Mouse (Mus musculus): ENCODE measurements around the gene Cant1.

DNA sequence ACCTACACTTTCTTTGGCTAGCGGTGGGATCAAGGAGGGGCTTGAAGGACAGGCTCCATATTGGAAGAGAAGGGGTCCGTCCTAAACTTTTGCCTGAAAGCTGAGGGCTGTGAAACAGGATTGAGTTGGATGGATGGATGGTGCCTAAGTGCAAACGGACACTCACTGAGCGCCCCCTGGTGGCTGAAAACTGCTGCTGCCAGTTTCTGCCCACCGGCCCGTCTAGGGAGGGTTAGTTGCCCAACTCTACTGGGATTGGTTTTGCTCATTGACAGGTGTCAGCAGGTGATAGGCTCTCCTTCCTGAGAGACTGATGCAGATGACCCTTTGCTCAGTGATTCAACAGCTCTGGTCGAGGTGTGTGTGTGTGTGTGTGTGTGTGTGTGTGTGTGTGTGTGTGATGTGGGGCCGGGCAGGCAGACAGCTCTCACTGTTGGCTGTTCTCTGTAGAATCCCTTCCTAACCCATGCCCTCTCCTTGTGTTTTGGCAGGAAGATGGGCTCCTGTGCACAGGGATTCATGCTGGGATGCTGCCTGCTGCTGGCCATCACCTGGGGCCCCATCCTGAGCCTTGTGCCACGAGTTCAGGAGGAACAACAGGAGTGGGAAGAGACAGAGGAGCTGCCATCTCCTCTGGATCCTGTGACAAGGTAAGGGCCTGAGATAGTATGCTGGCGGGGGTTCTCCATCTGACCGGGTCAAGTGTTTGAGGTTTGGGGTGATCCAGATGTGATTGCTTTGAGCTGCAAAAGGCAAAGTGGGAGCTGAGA lies 24.5 kb upstream of the Cant1 start:
- TF ChIP-seq CTCF (conservative IDR thresholded peaks at IDR 0.05; ENCODE audit: low read length) (peak; percentile 66), NANOG (IDR thresholded peaks at IDR 0.05; ENCODE audit: borderline replicate concordance, low read length) (no peak), POU5F1 (IDR thresholded peaks at IDR 0.05; ENCODE audit: borderline replicate concordance, low read length) (no peak)
